Mouse (Mus musculus) megakaryocyte, embryonic 14.5 days (primary cell): ENCODE measurements around the gene Inpp5b.

Experiments
- FLI1 ChIP-seq: IDR thresholded peaks from 2 replicates; pipeline ENCODE4 v1.6.1; 2012; ENCODE audit warnings: low read length, inconsistent platforms, mixed read lengths
- GATA1 ChIP-seq: IDR thresholded peaks from 3 replicates; pipeline ENCODE4 v1.6.1; 2012; ENCODE audit warnings: mixed read lengths, low read length, inconsistent platforms, borderline replicate concordance

DNA sequence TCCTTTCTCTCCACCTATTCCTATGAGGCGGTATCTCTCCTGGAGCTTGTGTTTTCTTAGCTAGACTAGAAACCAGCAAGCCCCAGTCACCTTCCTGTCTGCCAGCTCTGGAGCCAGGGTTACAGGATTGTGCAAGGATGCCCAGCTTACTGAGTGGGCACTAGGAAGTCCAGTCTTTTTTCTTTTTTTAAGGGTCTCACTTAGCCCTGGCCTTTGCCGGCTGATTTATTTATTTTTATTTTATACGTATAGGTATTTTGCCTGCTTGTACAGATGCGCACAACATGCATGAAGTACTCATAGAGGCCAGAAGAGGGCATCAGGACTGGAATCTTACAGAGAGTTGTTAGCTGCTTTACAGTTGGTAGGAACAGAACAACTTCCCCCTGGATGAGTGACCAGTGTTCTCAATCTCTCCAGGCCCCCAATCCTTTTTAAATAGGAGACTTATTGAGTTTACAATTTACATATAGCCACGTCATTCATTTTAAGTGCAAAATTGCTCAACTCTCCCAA, 30.8 kb upstream of the Inpp5b start:
- no peak for TF ChIP-seq GATA1
- no peak for TF ChIP-seq FLI1
